Mouse (Mus musculus): ENCODE data around the gene Neu3.

DNA sequence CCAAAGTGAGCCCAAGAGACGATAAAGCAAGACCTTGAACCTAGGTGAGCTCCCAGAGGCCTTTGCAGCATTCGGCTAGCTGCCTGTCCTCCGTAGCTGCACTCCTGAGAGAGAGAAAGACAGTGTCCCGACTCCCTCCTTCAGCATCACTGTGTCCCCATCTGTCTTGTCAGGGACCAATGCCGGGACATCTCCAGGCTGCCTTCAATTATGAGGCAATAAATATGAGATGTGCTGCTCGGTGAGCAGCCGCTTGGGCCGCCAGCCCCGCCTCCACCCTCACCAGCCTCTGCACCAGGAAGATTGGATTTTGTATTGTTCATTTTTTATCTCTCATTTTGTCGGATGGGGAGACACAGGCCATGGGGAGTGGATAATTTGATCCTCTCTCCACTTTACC is 37.4 kb downstream of the Neu3 start:
- TF ChIP-seq MAFK (IDR thresholded peaks at IDR 0.05; ENCODE audit: borderline replicate concordance, low read depth, low read length) (no peak), MYC (IDR thresholded peaks at IDR 0.05; ENCODE audit: low read depth, low read length) (no peak), GABPA (IDR thresholded peaks at IDR 0.05; ENCODE audit: low read depth, low read length) (no peak), NELFE (IDR thresholded peaks at IDR 0.05; ENCODE audit: low read depth, low read length) (no peak), EP300 (IDR thresholded peaks at IDR 0.05; ENCODE audit: low read depth in 1 of 2, low read length in 2 of 2) (no peak), E2F4 (IDR thresholded peaks at IDR 0.05; ENCODE audit: borderline replicate concordance, low read depth, low read length) (no peak), POLR2A (IDR thresholded peaks at IDR 0.05; ENCODE audit: control insufficient read depth in 1 of 2, insufficient read depth in 1 of 2, low read depth in 1 of 2, low read length in 2 of 2, poor library complexity in 1 of 2) (no peak)
